Mouse (Mus musculus) brain, adult 2 months (tissue): ENCODE measurements around the gene Fam126a.
"Not testable (repeated sequence)": the region's sequence is repeated elsewhere in the genome, so short reads cannot be mapped to it uniquely, and the experiment has no call there.

Experiments
- DNase-seq: peaks from one replicate; pipeline ENCODE4 v3.0.0; 2011; ENCODE audit warnings: low read depth, low spot score

The Fam126a gene

GRCm38 (mm10) chr5:23900190-23900589 lies 130.3 kb downstream of the Fam126a start:
- peak; percentile 9 for DNase-seq

- DNase-seq, result peak; percentile 59
Measured at GRCm38 (mm10) chr5:23893864-23894771, 136.4 kb downstream of the Fam126a start.

DNA sequence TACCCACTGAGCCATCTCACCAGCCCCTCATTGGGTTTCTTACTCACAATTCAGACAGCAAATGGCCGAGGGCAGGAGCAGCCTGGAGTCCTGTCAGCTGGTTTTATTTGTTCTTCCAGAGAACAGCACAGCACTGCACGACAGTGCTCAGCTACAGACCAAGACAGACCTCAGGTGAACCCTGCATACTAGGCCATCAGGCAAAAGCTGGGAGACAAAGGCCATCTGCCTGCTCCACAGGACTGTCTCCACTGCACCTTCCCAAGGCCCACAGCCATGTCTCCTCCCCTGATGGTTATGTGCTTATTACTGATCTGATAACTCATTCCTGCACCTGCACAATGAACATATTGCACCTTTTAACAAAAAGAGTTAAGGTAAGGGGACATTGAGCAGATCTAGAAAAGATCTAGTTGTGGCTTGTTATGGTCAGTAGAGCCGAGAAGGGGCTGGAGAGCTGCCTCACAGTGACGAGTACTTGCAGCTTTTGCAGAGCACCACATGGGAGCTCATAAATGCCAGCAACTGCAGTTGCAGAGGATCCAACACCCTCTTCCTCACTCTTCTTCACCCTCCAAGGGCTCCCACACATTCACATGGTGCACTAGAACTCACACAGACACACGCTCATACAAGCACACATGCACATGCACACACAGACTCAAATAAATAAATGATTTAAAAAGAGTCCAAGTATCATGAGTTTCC lies 137.2 kb downstream of the Fam126a start:
- DNase-seq, result peak; percentile 23

GRCm38 (mm10) chr5:23890734-23891133 lies 139.8 kb downstream of the Fam126a start:
- DNase-seq, result peak; percentile 83

DNA sequence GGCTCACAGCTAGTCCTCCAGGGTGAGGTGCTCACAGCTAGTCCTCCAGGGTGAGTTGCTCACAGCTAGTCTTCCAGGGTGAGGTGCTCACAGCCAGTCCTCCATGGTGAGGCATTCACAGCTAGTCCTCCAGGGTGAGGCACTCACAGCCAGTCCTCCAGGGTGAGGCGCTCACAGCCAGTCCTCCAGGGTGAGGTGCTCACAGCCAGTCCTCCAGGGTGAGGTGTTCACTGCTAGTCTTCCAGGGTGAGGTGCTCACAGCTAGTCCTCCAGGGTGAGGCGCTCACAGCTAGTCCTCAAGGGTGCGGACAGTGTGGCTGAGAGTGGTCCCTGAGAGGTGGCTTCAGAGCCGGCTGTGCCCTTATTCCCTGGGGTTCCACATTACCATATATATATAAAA lies 141.0 kb downstream of the Fam126a start:
- no peak for DNase-seq

- no peak for DNase-seq
Measured at GRCm38 (mm10) chr5:23887111-23887510, 143.4 kb downstream of the Fam126a start.

DNA sequence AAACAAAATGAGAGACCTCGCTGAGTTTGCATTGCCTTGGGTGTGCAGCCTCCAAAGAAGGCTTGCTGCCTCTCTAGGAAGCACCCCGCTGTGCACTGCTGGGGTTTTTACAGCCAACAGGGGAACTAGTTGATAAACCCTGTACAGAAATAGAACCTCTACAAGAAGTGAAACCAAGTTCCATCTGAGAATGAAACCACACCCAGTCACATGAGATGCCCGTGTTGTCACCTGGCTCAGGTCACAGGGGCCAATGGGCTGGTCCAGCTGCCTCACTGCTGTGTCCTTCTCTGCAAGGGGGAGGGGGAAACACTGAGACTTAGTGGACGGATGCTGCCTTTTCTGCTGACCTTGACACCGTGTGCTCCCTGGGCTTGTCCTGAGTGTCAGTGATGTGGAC lies 156.0 kb downstream of the Fam126a start:
- DNase-seq, result peak; percentile 13

DNA sequence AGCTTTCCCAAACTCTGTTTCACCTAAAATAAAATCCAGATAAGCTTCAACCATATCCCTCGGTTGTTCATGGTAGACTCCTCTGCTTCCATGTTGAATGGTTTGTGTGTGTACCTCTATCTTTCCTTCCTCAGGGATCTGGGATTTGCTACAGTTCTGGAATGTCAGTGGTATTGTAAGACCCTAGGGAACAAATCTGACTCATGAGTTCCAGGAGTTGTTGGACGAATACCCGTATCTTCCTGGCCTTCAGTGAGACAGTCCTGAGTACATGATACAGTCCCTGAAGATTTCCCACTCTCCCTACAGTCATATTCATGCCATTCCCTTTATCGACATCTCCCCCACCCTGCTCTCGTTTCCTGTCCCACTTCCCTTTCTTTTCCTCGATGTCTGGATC lies 157.9 kb downstream of the Fam126a start:
- no peak for DNase-seq

GRCm38 (mm10) chr5:23871323-23871722 lies 159.2 kb downstream of the Fam126a start:
- not testable (repeated sequence) for DNase-seq

DNA sequence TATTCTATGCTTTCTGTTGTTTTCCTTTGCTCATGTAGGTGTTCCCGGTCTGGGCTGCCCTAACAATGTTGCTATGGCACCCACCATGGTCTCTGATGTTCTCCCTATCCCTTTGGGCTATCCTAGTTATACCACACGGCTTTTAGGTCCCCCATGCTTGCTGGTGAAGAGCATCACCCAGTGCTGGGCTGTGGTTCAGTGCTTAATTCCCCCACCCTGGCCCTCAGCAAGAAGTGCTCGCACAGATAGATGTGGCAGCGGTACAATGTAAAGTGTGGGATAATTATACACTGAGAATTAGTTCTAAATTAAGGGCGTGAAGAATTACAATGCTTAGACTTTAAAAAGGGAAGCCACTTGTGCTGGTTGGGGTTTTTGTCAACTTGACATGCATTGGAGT lies 164.5 kb downstream of the Fam126a start:
- DNase-seq, result peak; percentile 67
